Comparison of ENCODE assay signal across 8 mouse cellular contexts in the genomic region with DNA sequence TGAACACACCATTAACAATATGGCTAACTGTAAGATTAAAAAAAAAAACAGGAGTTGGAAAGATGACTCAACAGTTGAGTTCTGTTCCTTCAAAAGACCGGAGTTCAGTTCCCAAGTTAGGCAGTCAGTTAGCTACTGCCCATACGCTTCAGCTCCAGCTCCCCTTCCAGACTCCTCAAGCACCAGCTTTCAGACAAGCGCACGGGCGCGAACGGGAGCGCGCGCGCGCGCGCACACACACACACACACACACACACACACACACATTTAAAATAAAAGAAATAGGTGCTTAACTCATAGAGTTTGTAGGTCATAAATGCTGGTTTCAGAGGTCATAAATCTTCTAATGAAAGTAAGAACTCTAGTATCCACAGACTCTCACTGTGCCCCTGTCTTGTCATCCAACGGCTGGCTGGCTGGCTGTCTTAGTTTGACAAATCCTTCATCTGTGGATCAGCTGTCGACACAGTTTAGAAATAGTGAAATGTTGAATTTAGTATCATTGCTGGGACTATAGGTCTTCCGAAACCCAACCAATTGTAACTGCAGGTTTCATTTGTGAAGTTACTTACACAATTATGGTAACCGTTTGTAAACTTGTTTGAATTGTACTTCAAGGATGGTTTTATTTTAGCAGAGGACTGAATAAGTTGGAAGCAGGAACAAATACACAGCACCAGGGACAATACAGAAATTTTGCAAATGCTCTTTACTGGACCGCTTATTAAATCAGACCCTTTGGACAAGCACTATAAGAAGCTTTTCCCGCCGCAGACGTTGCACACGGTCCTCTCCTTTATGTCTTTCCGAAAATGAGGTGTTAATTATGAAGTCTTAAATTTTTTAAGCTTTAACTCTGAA. TPM values are rescaled to one million over a fixed set of nuclear protein-coding genes. Genes with fewer than 3 reads are reported as not detected.
A peak's percentile ranks its signal among the peaks of the same experiment; 100 is the strongest.
DNase-seq lines count a peak whose midpoint lies in the region; ATAC-seq and TF ChIP-seq lines count a peak whose summit lies in the region.

No protein-coding gene starts in this region.

- H3K27me3 ChIP-seq in forebrain, postnatal 0 days (ENCODE audit: insufficient read depth, low read length), result no peaks in the 10 kb centered on the region
- no peaks in the 10 kb centered on the region for H3K27me3 ChIP-seq in intestine, embryonic 14.5 days (replicated peaks; ENCODE audit: control insufficient read depth, insufficient read depth, low read length)
- H3K27me3 ChIP-seq in liver, postnatal 0 days (ENCODE audit: insufficient read depth, low read length), result no peaks in the 10 kb centered on the region
- H3K27me3 ChIP-seq in neural tube, embryonic 14.5 days (ENCODE audit: control insufficient read depth, insufficient read depth, low read length), result no peaks in the 10 kb centered on the region

- peak overlapping the region; percentile 53 for H3K4me2 ChIP-seq in forebrain, postnatal 0 days (ENCODE audit: low read depth)
- peak overlapping the region; percentile 72 for H3K4me2 ChIP-seq in intestine, embryonic 14.5 days (ENCODE audit: low read length)
- H3K4me2 ChIP-seq in liver, postnatal 0 days (ENCODE audit: low read depth, low read length), result peak overlapping the region; percentile 75
- H3K4me2 ChIP-seq in neural tube, embryonic 14.5 days (ENCODE audit: low read depth, low read length), result peak overlapping the region; percentile 83

- H3K27ac ChIP-seq in forebrain, postnatal 0 days (ENCODE audit: low read depth, low read length), result no peak overlapping the region
- no peak overlapping the region; the same call in 1 of the 2 replicates for H3K27ac ChIP-seq in intestine, embryonic 14.5 days (ENCODE audit: low read depth)
- peak overlapping the region; percentile 75 for H3K27ac ChIP-seq in liver, postnatal 0 days (ENCODE audit: low read depth)
- H3K27ac ChIP-seq in neural tube, embryonic 14.5 days (ENCODE audit: low read depth, low read length), result no peak overlapping the region

- DNase-seq in left cerebral cortex, adult 18-20 months (ENCODE audit: low spot score in 2 of 2), result peak; percentile 50 to 57
- DNase-seq in left cerebral cortex, adult 11 months (ENCODE audit: low spot score), result no peak
- DNase-seq in cerebellum, adult 18-20 months, result peak; percentile 67 to 74
- peak; percentile 73 for DNase-seq in forebrain, postnatal 0 days
- peak; percentile 86 for DNase-seq in intestine, embryonic 14.5 days (ENCODE audit: low spot score)
- DNase-seq in liver, postnatal 0 days, result peak; percentile 78

- peak overlapping the region; percentile 53 for H3K4me3 ChIP-seq in forebrain, postnatal 0 days (ENCODE audit: low read depth, low read length)
- H3K4me3 ChIP-seq in intestine, embryonic 14.5 days (ENCODE audit: low read depth, low read length), result peak overlapping the region; percentile 44
- peak overlapping the region; percentile 59 for H3K4me3 ChIP-seq in liver, postnatal 0 days (ENCODE audit: low read depth, low read length)
- H3K4me3 ChIP-seq in neural tube, embryonic 14.5 days (ENCODE audit: low read depth, low read length), result peak overlapping the region; percentile 53

- under 1% methylated on average over 24 of the region's 24 CpGs for WGBS in forebrain, postnatal 0 days
- under 1% methylated on average over 24 of the region's 24 CpGs for WGBS in intestine, embryonic 14.5 days
- WGBS in liver, postnatal 0 days (ENCODE audit: insufficient replicate concordance), result 1% methylated on average over 24 of the region's 24 CpGs
- WGBS in neural tube, embryonic 14.5 days, result 1% methylated on average over 24 of the region's 24 CpGs

- H3K4me1 ChIP-seq in forebrain, postnatal 0 days (ENCODE audit: insufficient read depth), result peaks cover 4% of the 10 kb centered on the region; the same call in 1 of the 2 replicates
- peaks cover 4% of the 10 kb centered on the region for H3K4me1 ChIP-seq in intestine, embryonic 14.5 days (replicated peaks; ENCODE audit: control insufficient read depth, insufficient read depth, low read length)
- H3K4me1 ChIP-seq in liver, postnatal 0 days (ENCODE audit: insufficient read depth), result peaks cover 3% of the 10 kb centered on the region; the same call in 1 of the 2 replicates
- peaks cover 4% of the 10 kb centered on the region for H3K4me1 ChIP-seq in neural tube, embryonic 14.5 days (ENCODE audit: control insufficient read depth, insufficient read depth, low read length)

- no peaks in the 10 kb centered on the region for H3K9me3 ChIP-seq in forebrain, postnatal 0 days (ENCODE audit: low read length)
- no peaks in the 10 kb centered on the region for H3K9me3 ChIP-seq in intestine, embryonic 14.5 days (ENCODE audit: control insufficient read depth, low read length)
- no peaks in the 10 kb centered on the region for H3K9me3 ChIP-seq in liver, postnatal 0 days (ENCODE audit: low read length)
- no peaks in the 10 kb centered on the region for H3K9me3 ChIP-seq in neural tube, embryonic 14.5 days (ENCODE audit: control insufficient read depth, low read length)

- ATAC-seq in forebrain, postnatal 0 days, result no peak
- ATAC-seq in intestine, embryonic 14.5 days (replicated peaks; ENCODE audit: low FRiP score, low TSS enrichment, low read depth), result no peak
- peak; percentile 20 for ATAC-seq in liver, postnatal 0 days
- no peak for ATAC-seq in neural tube, embryonic 14.5 days (ENCODE audit: low read depth)
- no peak for ATAC-seq in monocyte, adult 5-6 weeks (replicated peaks; ENCODE audit: insufficient number of reproducible peaks, low FRiP score, low TSS enrichment, poor library complexity, severe bottlenecking)

- peak overlapping the region; percentile 54 for H3K9ac ChIP-seq in forebrain, postnatal 0 days
- peak overlapping the region; percentile 31 for H3K9ac ChIP-seq in intestine, embryonic 14.5 days (ENCODE audit: low read length)
- H3K9ac ChIP-seq in liver, postnatal 0 days (replicated peaks), result peak overlapping the region; percentile 52
- H3K9ac ChIP-seq in neural tube, embryonic 14.5 days (replicated peaks; ENCODE audit: low read depth, low read length), result peak overlapping the region; percentile 53; the same call in 1 of the 2 replicates

- no peaks in the 10 kb centered on the region for H3K36me3 ChIP-seq in forebrain, postnatal 0 days (ENCODE audit: insufficient read depth)
- no peaks in the 10 kb centered on the region for H3K36me3 ChIP-seq in intestine, embryonic 14.5 days (ENCODE audit: control insufficient read depth, insufficient read depth, low read length)
- no peaks in the 10 kb centered on the region for H3K36me3 ChIP-seq in liver, postnatal 0 days (replicated peaks; ENCODE audit: insufficient read depth, low read length)
- H3K36me3 ChIP-seq in neural tube, embryonic 14.5 days (ENCODE audit: control insufficient read depth, insufficient read depth, low read length), result no peaks in the 10 kb centered on the region

- no peak for TF ChIP-seq CTCF in forebrain, postnatal 0 days (IDR thresholded peaks at IDR 0.05; ENCODE audit: low read depth)
- TF ChIP-seq CTCF in liver, postnatal 0 days (IDR thresholded peaks at IDR 0.05; ENCODE audit: low read depth), result no peak

- no peak for TF ChIP-seq EP300 in liver, postnatal 0 days (IDR thresholded peaks at IDR 0.05; ENCODE audit: low read depth)

RNA-seq across cellular contexts. Expression of a gene that starts 16.2 kb away (rescaled TPM):
- not detected for total RNA-seq in left cerebral cortex, adult 18-20 months (2021)
- total RNA-seq in forebrain, postnatal 0 days (2014; rRNA removed), result 0.08 and 0.33 TPM in 2 replicates
- polyA plus RNA-seq in forebrain, postnatal 0 days (2015; fragmentation: Nextera tagmentation; extraction: Ambion mirVana), result 0.12 TPM in 1 of 2 replicates, not detected in the other
- 0.05 and 0.11 TPM in 2 replicates for polyA plus RNA-seq in intestine, embryonic 14.5 days (2014; fragmentation: Nextera tagmentation; extraction: Ambion mirVana)
- polyA plus RNA-seq in liver, postnatal 0 days (2015; fragmentation: Nextera tagmentation; extraction: Ambion mirVana), result 0.92 and 0.96 TPM in 2 replicates
- 0.17 TPM in 1 of 2 replicates, not detected in the other for polyA plus RNA-seq in neural tube, embryonic 14.5 days (2014; fragmentation: Nextera tagmentation; extraction: Ambion mirVana)
- not detected in 3 replicates for total RNA-seq in monocyte, adult 5-6 weeks (2017)

RNA-seq across cellular contexts. Expression of a gene that starts 25.8 kb away (rescaled TPM):
- total RNA-seq in left cerebral cortex, adult 18-20 months (2021), result 1 to 10 TPM; 9.0 to 9.5 TPM
- total RNA-seq in forebrain, postnatal 0 days (2014; rRNA removed), result 6.5 and 8.2 TPM in 2 replicates
- 7.7 and 8.2 TPM in 2 replicates for polyA plus RNA-seq in forebrain, postnatal 0 days (2015; fragmentation: Nextera tagmentation; extraction: Ambion mirVana)
- polyA plus RNA-seq in intestine, embryonic 14.5 days (2014; fragmentation: Nextera tagmentation; extraction: Ambion mirVana), result 11.9 and 13.8 TPM in 2 replicates
- polyA plus RNA-seq in liver, postnatal 0 days (2015; fragmentation: Nextera tagmentation; extraction: Ambion mirVana), result 4.3 and 4.8 TPM in 2 replicates
- 8.8 and 9.5 TPM in 2 replicates for polyA plus RNA-seq in neural tube, embryonic 14.5 days (2014; fragmentation: Nextera tagmentation; extraction: Ambion mirVana)
- total RNA-seq in monocyte, adult 5-6 weeks (2017), result 12.1 to 15.9 TPM (median 13.2 TPM) in 3 replicates

RNA-seq across cellular contexts. Expression of a gene that starts 39.2 kb away (rescaled TPM):
- 1 to 10 TPM; 1.3 to 1.9 TPM for total RNA-seq in left cerebral cortex, adult 18-20 months (2021)
- not detected in 2 replicates for total RNA-seq in forebrain, postnatal 0 days (2014; rRNA removed)
- 0.10 TPM in 1 of 2 replicates, not detected in the other for polyA plus RNA-seq in forebrain, postnatal 0 days (2015; fragmentation: Nextera tagmentation; extraction: Ambion mirVana)
- 0.14 and 0.52 TPM in 2 replicates for polyA plus RNA-seq in intestine, embryonic 14.5 days (2014; fragmentation: Nextera tagmentation; extraction: Ambion mirVana)
- not detected in 2 replicates for polyA plus RNA-seq in liver, postnatal 0 days (2015; fragmentation: Nextera tagmentation; extraction: Ambion mirVana)
- not detected in 2 replicates for polyA plus RNA-seq in neural tube, embryonic 14.5 days (2014; fragmentation: Nextera tagmentation; extraction: Ambion mirVana)
- not detected in 3 replicates for total RNA-seq in monocyte, adult 5-6 weeks (2017)
